Mouse (Mus musculus) liver, postnatal 0 days (tissue): ENCODE measurements around the gene Srsf2. TPM values are rescaled to one million over a fixed set of nuclear protein-coding genes. Genes with fewer than 3 reads are reported as not detected.
A peak's percentile ranks its signal among the peaks of the same experiment; 100 is the strongest.

Experiments used
- ATAC-seq: fragments of 200-750 bp; cut with Nextera tagmentation; 2 replicates; pipeline ENCODE4 v1.8.0; 2017; ENCODE audit warnings: mild to moderate bottlenecking, moderate library complexity
- DNase-seq: peaks from one replicate; pipeline ENCODE4 v3.0.0-alpha.2; 2016
- H3K27ac ChIP-seq: fragments of 300-500 bp; sonication (generic); 2 replicates; pipeline ENCODE4 v1.5.1; 2014; ENCODE audit warnings: antibody characterized with exemption, moderate library complexity, mild to moderate bottlenecking, low read depth
- H3K27me3 ChIP-seq: fragments of 300-500 bp; sonication (generic); 2 replicates; pipeline ENCODE4 v1.6.1; 2014; ENCODE audit warnings: low read length, control low read depth, mixed read lengths; ENCODE audit not compliant: insufficient read depth
- H3K36me3 ChIP-seq: fragments of 300-500 bp; sonication (generic); replicated peaks from 2 replicates; pipeline ENCODE4 v1.6.1; 2014; ENCODE audit warnings: mild to moderate bottlenecking, control low read depth, low read length, moderate library complexity, mixed read lengths; ENCODE audit not compliant: insufficient read depth
- H3K4me1 ChIP-seq: fragments of 300-500 bp; sonication (generic); 2 replicates; pipeline ENCODE4 v1.6.1; 2014; ENCODE audit warnings: antibody characterized with exemption, mild to moderate bottlenecking, control low read depth; ENCODE audit not compliant: insufficient read depth
- H3K4me2 ChIP-seq: fragments of 300-500 bp; sonication (generic); 2 replicates; pipeline ENCODE4 v1.6.1; 2014; ENCODE audit warnings: low read depth, mild to moderate bottlenecking, low read length, moderate library complexity, mixed read lengths
- H3K4me3 ChIP-seq: fragments of 300-500 bp; sonication (generic); 2 replicates; pipeline ENCODE4 v1.5.1; 2014; ENCODE audit warnings: low read depth, low read length
- H3K9ac ChIP-seq: fragments of 300-500 bp; sonication (generic); replicated peaks from 2 replicates; pipeline ENCODE4 v1.6.1; 2014; ENCODE audit warnings: mild to moderate bottlenecking, moderate library complexity
- H3K9me3 ChIP-seq: fragments of 300-500 bp; sonication (generic); 2 replicates; pipeline ENCODE4 v1.6.1; 2016; ENCODE audit warnings: mild to moderate bottlenecking, control low read depth, low read length, mixed read lengths
- CTCF ChIP-seq: sonication (generic); IDR thresholded peaks from 2 replicates; pipeline ENCODE4 v1.5.1; 2016; ENCODE audit warnings: antibody characterized with exemption, low read depth
- EP300 ChIP-seq: IDR thresholded peaks from 2 replicates; pipeline ENCODE4 v1.6.1; 2016; ENCODE audit warnings: antibody characterized with exemption, low read depth, mild to moderate bottlenecking
- WGBS: fragments of 180-500 bp; shearing (Covaris S2); extraction: QIAGEN DNeasy Blood & Tissue Kit; methylation state at CpG from one replicate; pipeline ENCODE4 v1.1.7; 2014; ENCODE audit not compliant: insufficient replicate concordance; 5-methylcytosine and 5-hydroxymethylcytosine counted together
- polyA plus RNA-seq: library from polyadenylated mRNA; unstranded; fragments of >200 nt; fragmentation: Nextera tagmentation; extraction: Ambion mirVana; gene quantifications from 2 replicates; pipeline ENCODE4 v1.2.1, GENCODE M21; 2015

The Srsf2 gene
- polyA plus RNA-seq, 1 experiment from 2014 or later = 302 TPM

GRCm38 (mm10) chr11:116821057-116821940, 31.6 kb downstream of the Srsf2 start:
- Histone ChIP-seq H3K36me3 (no peaks in the 10 kb centered on the region), H3K4me3 (no peak overlapping the region), H3K27me3 (no peaks in the 10 kb centered on the region), H3K4me2 (no peak overlapping the region), H3K27ac (no peak overlapping the region), H3K9me3 (no peaks in the 10 kb centered on the region), H3K9ac (no peak overlapping the region), H3K4me1 (no peaks in the 10 kb centered on the region)
- 60% methylated on average over 13 of the region's 13 CpGs for WGBS
- TF ChIP-seq EP300 = no peak
- no peak for TF ChIP-seq CTCF
- no peak for DNase-seq
- no peak for ATAC-seq

- Histone ChIP-seq H3K4me3 (no peak overlapping the region), H3K9me3 (no peaks in the 10 kb centered on the region), H3K27ac (no peak overlapping the region), H3K4me1 (no peaks in the 10 kb centered on the region; the same call in 1 of the 2 replicates), H3K4me2 (no peak overlapping the region), H3K9ac (no peak overlapping the region), H3K36me3 (no peaks in the 10 kb centered on the region), H3K27me3 (no peaks in the 10 kb centered on the region)
- ATAC-seq (no peak), DNase-seq (no peak)
- WGBS = 86% methylated on average over 5 of the region's 5 CpGs
- TF ChIP-seq CTCF (no peak), EP300 (no peak)
These were observed 32.8 kb downstream of the Srsf2 start for GRCm38 (mm10) chr11:116819932-116820593.

GRCm38 (mm10) chr11:116818722-116819121, 34.2 kb downstream of the Srsf2 start:
- H3K9me3 ChIP-seq = no peaks in the 10 kb centered on the region
- TF ChIP-seq CTCF (no peak), EP300 (no peak)
- DNase-seq (no peak), ATAC-seq (peak; percentile 78)
- H3K27ac ChIP-seq = no peak overlapping the region
- H3K36me3 ChIP-seq = no peaks in the 10 kb centered on the region
- H3K4me1 ChIP-seq = peaks cover 4% of the 10 kb centered on the region
- 48% methylated on average over 8 of the region's 8 CpGs for WGBS
- no peaks in the 10 kb centered on the region for H3K27me3 ChIP-seq
- H3K4me3 ChIP-seq = no peak overlapping the region
- no peak overlapping the region for H3K4me2 ChIP-seq
- H3K9ac ChIP-seq = no peak overlapping the region

GRCm38 (mm10) chr11:116817567-116817966, 35.3 kb downstream of the Srsf2 start:
- H3K4me1 ChIP-seq = peaks cover 4% of the 10 kb centered on the region
- H3K9me3 ChIP-seq = no peaks in the 10 kb centered on the region
- no peaks in the 10 kb centered on the region for H3K36me3 ChIP-seq
- H3K4me2 ChIP-seq = no peak overlapping the region
- DNase-seq = no peak
- H3K27ac ChIP-seq = no peak overlapping the region
- H3K4me3 ChIP-seq = no peak overlapping the region
- no peaks in the 10 kb centered on the region for H3K27me3 ChIP-seq
- H3K9ac ChIP-seq = no peak overlapping the region
- ATAC-seq = no peak
- TF ChIP-seq CTCF (no peak), EP300 (no peak)
- 82% methylated on average over 5 of the region's 5 CpGs for WGBS

- 76% methylated on average over 5 of the region's 5 CpGs for WGBS
- Histone ChIP-seq H3K27ac (no peak overlapping the region), H3K4me1 (peaks cover 4% of the 10 kb centered on the region), H3K9me3 (no peaks in the 10 kb centered on the region), H3K9ac (no peak overlapping the region), H3K4me2 (no peak overlapping the region), H3K27me3 (no peaks in the 10 kb centered on the region), H3K4me3 (no peak overlapping the region), H3K36me3 (no peaks in the 10 kb centered on the region)
- TF ChIP-seq EP300 = no peak
- no peak for TF ChIP-seq CTCF
- ATAC-seq (no peak), DNase-seq (no peak)
These were observed 36.1 kb downstream of the Srsf2 start for GRCm38 (mm10) chr11:116816769-116817168.

GRCm38 (mm10) chr11:116814884-116815415, 37.9 kb downstream of the Srsf2 start:
- no peak for ATAC-seq
- Histone ChIP-seq H3K9ac (no peak overlapping the region), H3K36me3 (no peaks in the 10 kb centered on the region), H3K4me1 (peaks cover 8% of the 10 kb centered on the region), H3K4me3 (no peak overlapping the region), H3K27me3 (no peaks in the 10 kb centered on the region), H3K4me2 (no peak overlapping the region), H3K9me3 (no peaks in the 10 kb centered on the region), H3K27ac (peak overlapping the region; percentile 64; the same call in 1 of the 2 replicates)
- 51% methylated on average over 7 of the region's 7 CpGs for WGBS
- TF ChIP-seq CTCF = no peak
- no peak for TF ChIP-seq EP300
- DNase-seq = no peak
